Mouse (Mus musculus): Measurements from ENCODE around the gene Fgd3. TPM values are rescaled to one million over a fixed set of nuclear protein-coding genes. Genes with fewer than 3 reads are reported as not detected.

The Fgd3 gene
- total RNA-seq, 2 experiments from 2014 or later = 3.5 to 6.3 TPM

DNA sequence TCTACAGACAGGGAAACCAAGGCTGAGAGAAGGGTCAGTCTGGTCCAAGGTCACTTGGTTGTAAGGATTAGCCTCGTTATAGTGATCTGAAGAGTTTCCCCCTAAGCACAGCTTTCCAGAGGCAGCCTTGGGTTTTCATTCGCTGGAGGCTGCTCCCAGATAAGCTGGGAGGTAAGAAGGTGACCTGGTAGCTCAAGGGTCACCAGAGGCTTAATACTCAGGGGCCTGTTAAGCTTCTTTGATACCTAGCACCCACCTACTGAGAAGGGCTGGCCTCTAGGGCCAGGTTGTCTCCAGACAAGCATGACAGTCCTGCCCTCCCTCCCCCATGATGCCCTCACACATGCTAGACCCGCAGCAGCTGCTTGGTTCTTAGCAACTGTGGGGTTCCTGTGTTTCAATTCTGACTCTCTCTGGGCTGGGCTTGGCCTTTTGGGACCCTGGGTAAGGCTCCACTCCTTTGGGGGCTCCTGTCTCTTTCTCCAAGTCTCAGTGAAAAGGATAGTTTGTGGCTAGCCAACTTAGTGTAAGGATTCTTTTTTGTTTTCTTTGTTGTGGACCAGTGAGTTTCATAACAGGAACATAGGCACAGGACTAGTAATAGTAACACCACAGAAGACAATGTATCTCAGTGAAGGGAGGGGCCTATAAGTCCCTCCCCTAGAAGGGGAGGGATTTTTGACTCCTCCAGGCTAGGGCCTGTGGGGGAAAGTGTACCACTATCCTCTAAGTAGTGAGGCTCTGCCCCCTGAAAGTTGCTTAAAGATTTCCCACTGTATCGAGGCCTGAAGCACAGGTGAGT is 69.2 kb downstream of the Fgd3 start:
- DNase-seq (ENCODE audit: low spot score in 2 of 2) = no peak

DNA sequence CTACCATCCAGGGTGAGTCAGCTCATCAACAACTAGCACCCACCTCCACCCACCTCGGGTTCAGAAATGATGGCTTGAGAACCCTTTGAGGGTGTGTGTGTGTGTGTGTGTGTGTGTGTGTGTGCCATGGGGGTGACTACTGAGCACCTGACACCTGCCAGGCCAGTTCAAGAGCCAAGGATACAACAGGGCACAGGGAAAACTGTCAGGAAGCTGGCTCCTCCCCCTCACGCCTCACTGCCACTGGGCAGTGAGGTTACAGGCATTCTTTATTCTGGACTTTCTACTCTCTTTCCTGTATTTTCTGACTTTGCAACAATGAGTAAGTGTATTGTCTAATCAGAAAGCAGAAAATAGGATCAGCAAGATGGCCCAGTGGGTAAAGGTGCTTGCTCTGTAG is 70.5 kb downstream of the Fgd3 start:
- DNase-seq (ENCODE audit: low spot score in 2 of 2) = no peak

DNA sequence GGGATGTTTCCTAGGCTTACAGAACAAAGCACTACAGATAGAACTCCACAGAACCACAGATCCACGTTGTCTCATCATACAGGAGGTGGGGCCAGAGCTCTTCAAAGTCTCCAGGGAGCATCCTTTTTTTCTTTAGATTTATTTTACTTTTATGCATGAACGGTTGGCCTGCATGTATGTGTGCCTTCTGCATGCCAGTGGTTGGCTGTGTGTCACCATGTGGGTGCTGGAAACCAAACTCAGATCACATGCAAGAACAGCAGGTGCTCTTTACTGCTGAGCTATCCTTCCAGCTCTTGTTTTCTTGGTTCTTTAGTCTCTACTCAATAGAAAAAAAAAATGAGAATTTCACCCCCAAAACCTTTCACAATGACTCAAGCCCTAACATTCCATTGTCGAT is 71.2 kb downstream of the Fgd3 start:
- no peak for DNase-seq (ENCODE audit: low spot score in 2 of 2)

DNA sequence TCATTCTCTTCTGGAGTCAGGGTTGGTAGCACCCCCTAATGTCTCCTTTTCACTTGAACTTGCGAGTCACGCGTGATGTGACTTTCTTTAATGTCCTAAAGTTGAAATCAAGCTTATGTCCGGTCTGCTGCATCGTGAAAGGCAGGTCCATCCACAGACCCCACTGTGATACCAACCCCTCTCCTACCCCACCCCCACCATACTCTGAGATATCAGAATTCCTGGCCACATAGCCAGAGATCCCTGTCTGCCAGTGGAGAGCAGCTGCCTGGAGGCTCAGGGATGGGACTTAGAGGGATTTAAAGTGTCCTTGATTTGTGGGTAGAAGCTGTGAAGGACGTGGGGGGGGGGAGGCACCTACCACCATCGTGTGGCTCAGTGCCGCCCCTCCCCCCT is 71.6 kb downstream of the Fgd3 start, which contains the start of gene Susd3:
TSS of gene Susd3 (minus strand) at position 240 of the 396 bp plus-strand sequence.
- no peak for DNase-seq (ENCODE audit: low spot score in 2 of 2)

- DNase-seq (ENCODE audit: low spot score in 2 of 2) = peak in 1 of 2 experiments; percentile 42
Observed at GRCm38 (mm10) chr13:49247740-49248466, 72.2 kb downstream of the Fgd3 start.

DNA sequence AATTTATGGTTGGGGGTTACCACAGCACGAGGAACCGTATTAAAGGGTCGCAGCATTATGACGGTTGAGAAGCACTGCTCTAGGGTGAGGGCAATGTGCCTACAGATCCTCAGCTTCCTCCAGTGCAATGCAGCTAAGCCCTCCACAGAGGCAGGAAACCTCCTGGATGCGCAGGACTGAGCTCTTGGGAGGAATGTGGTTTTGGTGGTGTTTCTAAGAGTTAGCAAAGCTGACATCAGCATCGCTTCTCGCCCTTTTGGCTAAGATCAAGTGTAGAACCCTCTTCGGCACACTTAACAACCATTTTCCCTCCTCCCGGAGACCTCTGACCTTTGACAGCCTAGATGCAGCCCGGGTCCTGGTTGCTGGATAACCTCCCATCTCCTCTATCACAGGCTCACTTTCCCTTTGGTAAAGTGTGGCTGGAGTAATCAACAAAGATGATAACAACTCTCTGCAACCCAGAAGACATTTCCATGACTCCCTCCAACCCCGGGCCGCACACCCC is 72.8 kb downstream of the Fgd3 start:
- DNase-seq (ENCODE audit: low spot score in 2 of 2) = no peak

DNA sequence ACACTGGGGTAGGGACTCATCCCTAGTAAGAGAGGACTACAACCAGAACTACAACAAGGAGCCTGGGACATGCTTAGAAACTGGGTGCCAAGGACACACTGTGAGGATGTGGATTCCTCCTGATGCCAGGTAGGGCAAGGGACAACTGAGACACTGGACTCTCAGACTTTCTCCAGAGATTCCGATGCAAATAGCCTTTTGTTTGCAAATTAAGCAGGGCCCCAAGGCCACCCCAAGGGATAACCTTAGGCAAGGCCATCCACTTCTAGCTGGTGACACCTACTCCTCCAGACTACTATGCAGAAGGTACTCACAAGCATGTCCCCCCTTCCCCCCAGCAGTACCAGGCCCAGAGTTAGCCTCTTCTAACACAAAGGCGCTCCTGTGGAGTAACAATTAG is 73.5 kb downstream of the Fgd3 start:
- DNase-seq (ENCODE audit: low spot score in 2 of 2) = no peak

DNA sequence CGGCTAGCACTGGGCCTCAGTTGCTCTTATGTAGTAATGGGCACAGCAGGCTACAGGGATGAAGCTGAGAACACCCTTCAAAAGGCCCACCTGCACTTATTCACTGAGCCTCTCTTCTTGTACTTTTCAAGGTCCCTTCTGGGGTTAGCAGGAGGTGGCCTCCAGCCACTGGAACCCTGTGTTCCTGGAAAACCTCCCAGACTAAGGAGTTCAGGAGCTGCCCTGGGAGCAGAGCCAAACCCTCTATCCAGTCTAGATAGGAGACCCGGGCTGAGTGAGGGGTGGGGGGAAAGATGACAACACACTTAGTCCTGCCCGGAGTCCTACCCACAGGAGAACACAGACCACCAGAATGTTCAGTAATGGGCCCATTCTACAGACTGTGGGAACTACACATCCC is 74.1 kb downstream of the Fgd3 start:
- DNase-seq (ENCODE audit: low spot score in 2 of 2) = no peak

GRCm38 (mm10) chr13:49245251-49245650 is 74.9 kb downstream of the Fgd3 start:
- no peak for DNase-seq (ENCODE audit: low spot score in 2 of 2)

- DNase-seq (ENCODE audit: low spot score in 2 of 2) = no peak
Observed at GRCm38 (mm10) chr13:49243492-49243891, 76.6 kb downstream of the Fgd3 start.

- DNase-seq (ENCODE audit: low spot score in 2 of 2) = no peak
Observed at GRCm38 (mm10) chr13:49242321-49243065, 77.6 kb downstream of the Fgd3 start.

DNA sequence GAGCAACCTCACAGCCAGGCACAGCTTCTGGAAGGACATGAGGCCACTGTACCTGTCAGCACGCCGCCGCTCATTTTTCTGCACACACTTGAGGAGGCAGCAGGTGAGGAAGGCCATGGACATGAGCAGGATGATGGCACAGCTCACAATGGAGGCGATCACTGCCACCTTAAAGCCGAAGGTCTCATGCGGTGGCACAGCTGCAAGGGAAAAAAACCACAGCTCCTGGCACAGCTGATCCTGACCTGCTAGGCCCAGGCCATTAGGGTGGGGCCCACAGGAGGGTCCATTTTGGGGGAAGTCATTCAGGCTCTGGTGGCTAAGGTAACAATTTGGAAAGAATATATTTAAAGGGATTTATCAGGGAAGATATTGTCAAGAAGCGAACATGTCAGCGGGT is 81.4 kb downstream of the Fgd3 start:
- DNase-seq (ENCODE audit: low spot score in 2 of 2) = no peak

DNA sequence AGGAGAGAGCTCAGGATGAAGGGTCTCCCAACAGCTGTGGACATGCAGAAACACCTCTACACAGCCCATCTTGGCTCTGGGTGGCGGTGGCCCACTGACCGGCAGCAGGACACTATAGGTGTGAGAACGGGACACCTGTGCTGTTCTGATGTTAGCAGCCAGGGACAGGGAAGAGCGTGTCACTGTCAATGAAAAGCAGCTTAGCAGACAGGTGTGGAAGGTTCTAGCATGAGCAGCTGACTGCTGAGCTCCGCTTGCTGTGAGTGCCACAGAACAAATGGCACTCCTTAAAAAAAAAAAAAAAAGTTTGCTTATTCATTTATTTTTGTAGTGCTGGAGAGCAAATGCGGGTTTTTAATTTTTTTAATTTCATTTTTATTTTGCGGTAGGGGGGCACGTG is 82.5 kb downstream of the Fgd3 start:
- DNase-seq (ENCODE audit: low spot score in 2 of 2) = no peak

DNA sequence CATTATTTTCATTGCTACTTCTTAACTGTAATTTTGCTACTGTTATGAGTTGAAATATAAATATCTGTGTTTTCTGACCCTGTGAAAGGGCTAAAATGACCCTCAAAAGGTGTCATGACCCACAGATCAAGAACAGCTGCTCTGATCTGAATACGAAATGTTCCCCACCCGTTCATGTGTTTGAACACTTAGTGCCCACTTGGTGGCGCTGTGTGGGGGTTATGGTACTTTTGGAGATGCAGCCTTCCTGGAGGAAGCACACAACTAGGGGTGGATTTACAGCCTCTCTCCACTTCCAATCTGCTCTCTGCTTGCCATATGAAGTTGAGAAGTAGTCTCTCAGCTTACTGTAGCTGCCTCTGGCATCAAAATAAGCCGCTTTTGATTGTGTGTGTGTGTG is 85.4 kb downstream of the Fgd3 start:
- DNase-seq (ENCODE audit: low spot score in 2 of 2) = no peak

GRCm38 (mm10) chr13:49233792-49234572 is 86.1 kb downstream of the Fgd3 start:
- no peak for DNase-seq (ENCODE audit: low spot score in 2 of 2)

DNA sequence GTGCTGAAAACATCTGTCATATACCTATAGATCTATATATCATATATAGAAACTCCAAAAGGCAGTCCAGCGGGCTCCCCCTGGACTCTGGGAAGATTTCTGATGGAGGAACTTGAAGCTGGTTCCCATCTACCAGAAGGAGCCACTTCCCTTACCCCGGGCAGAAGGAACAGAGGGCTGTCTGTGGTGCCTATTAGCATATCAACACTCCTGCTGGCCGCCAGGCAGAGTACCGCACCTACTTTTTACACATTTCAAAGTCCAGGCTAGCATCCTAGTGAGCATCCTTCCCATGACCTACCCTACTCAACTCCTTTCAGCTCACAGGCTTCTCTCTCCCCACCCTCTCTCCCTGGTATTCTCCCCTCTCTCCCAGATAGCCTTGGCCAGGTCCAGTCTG is 94.5 kb downstream of the Fgd3 start:
- no peak for DNase-seq (ENCODE audit: low spot score in 2 of 2)

GRCm38 (mm10) chr13:49225159-49225558 is 95.0 kb downstream of the Fgd3 start:
- DNase-seq (ENCODE audit: low spot score in 2 of 2) = no peak

DNA sequence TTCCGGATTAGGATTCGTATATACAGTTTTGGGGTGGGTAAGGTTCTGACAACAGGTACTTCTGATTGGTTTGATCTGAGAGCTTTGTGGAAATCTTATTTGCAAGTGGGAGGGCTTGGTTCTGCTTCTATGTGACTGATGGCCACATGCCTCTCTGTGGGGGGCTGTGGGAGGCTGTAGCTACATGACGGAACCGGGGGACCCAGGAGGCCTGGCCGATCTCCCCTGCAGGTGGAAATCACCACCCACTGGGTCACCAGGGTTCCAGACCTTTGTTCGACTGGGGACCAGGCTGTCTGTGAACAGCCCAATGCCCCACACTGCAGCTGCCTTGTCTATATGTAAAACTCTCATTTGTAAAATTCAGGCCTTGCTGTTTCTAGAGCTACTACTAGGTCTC is 95.4 kb downstream of the Fgd3 start:
- DNase-seq (ENCODE audit: low spot score in 2 of 2) = no peak

- DNase-seq (ENCODE audit: low spot score in 2 of 2) = no peak
Observed at GRCm38 (mm10) chr13:49224314-49224713, 95.8 kb downstream of the Fgd3 start.

GRCm38 (mm10) chr13:49220912-49221311 is 99.2 kb downstream of the Fgd3 start:
- no peak for DNase-seq (ENCODE audit: low spot score in 2 of 2)

GRCm38 (mm10) chr13:49219367-49219766 is 100.7 kb downstream of the Fgd3 start:
- DNase-seq (ENCODE audit: low spot score in 2 of 2) = no peak
